Mouse (Mus musculus) lung, postnatal 36 days (tissue): ENCODE data around the gene Camsap1.

Source experiments
- DNase-seq: peaks from one replicate; pipeline ENCODE4 v3.0.0; 2022; ENCODE audit warnings: mixed read lengths

The Camsap1 gene

DNA sequence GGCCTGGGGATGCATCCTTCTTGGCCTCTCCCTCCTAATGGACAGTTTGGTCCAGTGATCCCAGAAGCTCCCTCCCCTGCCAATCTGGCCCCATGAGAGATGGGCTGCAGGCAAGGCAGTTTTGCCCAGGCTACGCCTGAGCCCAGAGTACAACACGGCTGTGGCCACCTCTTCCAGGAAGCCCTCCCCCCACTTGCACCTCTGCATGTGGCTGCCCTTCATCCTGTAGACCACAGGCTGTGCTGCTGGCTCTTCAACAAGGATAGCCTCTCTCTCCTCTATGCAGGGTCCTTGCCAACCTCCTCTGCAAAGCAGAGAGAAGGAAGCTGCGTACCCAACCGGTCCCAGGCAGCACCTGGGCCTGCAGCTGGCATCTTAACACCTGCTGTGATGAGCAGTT is 104.0 kb downstream of the Camsap1 start:
- DNase-seq, result no peak

DNA sequence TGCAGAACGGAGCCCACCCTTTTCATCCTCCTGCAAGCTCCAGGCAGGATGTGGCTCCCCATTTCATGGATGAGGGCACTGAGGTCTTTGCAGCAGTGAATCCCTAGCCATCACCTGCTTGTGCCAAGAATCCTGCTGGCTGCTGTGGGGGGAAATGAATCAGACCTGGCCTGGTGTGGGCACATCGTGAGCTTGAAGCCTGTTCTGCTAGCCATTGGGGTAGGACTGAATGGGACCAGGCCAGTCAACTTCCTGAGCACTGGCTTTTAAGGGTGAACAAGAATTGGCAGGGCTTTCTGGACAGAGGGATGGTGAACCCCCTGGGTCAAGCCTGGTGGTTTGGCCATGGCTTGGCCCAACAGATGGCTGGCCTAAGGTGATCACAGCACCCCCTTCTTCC is 104.6 kb downstream of the Camsap1 start:
- no peak for DNase-seq

DNA sequence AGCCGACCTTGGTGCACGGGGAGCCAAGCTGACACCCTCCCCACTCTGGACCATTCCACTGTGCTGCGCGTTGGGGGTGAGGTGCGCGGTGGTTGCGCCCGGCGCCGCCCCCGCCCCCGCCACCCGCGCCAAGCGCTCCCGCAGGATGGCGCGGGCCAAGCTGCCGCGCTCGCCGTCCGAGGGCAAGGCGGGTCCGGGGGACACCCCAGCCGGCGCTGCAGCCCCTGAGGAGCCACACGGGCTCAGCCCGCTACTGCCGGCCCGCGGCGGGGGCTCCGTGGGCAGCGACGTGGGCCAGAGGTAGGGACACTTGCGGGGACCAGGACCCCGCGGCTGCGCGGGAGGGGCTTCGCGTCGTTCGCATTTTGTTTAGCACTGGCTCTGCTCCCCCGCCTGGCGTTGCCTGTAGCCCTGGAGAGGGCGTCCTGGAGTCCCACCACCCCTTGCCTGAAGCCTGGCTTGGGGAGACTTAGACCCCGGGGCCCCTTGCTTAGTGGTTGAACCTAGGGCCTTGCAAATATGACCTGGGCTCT is 105.3 kb downstream of the Camsap1 start:
- no peak for DNase-seq

DNA sequence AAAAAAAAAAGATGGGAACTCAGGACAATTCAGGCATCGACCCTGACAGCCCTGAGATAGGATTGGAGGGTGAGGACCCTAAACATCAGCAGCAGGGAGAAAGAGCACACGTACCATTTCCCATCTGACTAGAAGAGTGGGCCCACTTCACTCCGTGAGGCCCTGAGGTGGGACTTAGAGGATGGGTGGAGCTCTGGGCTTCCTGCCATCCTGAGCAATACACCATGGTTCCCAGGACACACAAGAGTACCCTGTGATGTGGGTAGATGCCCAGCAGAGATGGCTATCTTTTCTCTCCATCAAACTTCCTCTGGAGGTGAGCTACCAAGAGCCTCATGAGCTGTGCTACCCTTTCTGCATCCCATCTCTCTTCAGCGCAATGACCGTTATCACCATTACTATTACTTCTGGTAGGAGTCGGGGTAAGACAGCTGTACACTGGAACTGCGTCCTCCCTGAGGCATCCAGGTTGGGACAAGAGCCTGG is 105.8 kb downstream of the Camsap1 start:
- no peak for DNase-seq
